Mouse (Mus musculus) lung, postnatal 36 days (tissue): ENCODE results near the gene Retreg2.

Experiments
- DNase-seq: peaks from one replicate; pipeline ENCODE4 v3.0.0; 2022; ENCODE audit warnings: mixed read lengths

Retreg2 gene

GRCm38 (mm10) chr1:75168472-75169464 lies 26.2 kb downstream of the Retreg2 start, which contains the start of gene Zfand2b:
Gene Zfand2b, plus strand, starts transcription at chr1:75168646.
- peak; percentile 99 for DNase-seq

DNA sequence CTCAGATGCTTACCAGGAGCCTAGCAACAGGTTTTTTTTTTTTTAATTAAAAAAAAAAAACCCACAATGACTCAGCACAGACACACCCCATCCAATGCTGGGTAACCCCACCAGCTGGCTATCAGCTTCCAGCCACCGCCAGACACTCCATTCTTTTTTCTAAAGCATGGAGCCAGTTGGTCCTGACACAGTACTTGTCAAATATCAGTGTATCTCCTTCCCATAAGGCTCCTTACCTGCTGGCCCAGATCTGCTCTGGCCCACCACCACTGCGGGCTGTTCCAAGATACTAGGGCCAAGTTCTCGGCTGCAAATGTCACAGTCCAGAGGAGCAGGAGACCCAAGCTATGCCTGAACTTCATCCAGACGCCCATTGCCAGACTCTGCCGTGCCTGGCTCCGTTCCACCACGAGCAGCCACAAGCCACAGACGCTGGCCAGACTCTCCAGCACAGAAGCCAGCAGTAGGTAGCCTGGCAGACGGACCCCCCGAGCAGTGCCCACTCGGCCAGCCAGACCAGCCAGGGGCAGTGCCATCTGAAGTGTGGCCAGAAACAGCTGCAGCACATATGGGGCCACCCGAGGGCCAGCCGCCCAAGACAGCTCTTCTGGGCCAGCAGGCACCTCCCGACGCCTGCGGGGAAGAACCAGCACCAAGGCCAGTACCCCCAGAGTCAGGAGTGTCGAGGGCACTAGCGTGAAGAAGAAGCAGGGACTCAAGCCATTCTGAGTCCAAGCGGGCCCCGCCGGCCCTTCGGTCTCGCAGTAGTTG lies 36.9 kb downstream of the Retreg2 start:
- DNase-seq = peak; percentile 23

- peak; percentile 96 for DNase-seq
Measured at GRCm38 (mm10) chr1:75180105-75180590, 37.6 kb downstream of the Retreg2 start, which contains the start of gene Abcb6. Gene Abcb6, minus strand, starts transcription at chr1:75180392.

DNA sequence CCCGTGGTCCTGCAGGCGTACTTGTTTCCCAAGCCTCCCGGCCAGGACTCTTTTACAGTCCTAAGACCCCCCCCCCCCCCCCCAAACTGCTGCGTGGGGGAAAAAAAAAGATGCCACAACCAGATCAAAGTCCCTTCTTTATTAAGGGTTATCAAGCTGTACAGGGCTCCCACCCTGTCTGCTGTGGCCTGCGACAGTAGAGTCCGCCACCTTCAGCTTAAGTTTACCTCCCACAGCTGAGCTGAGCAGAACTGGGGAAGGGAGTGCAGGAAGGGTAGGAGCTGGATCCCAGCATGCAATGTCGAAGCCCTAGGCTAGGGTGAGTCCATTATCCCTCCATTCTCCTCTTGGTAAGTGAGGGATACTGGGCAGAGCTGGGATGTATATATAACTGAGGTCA lies 38.2 kb downstream of the Retreg2 start:
- no peak for DNase-seq

DNA sequence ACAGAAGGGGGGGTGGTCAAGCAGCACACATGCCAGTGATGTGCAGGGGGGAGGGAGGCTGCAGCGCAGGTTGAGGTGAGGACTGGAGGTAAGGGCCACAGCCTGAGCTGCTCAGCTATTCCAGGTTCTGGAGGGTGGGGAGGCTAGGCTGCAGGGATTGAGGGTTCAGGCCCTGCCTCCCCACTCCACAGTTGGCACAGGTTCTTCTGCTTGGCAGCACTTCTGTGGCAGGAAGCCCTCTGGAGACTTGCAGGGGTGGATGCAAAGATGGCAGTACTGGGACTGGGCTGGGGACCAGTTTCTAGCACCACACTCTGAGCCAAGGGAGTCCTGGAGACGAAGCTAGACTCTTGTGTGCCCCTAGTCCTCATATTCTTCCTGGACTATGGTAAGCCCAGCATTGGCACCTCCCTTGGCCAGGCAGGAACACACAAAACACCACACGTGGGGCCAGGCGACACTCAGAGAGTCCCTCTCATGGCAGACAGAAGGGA lies 38.8 kb downstream of the Retreg2 start:
- no peak for DNase-seq

- DNase-seq = no peak
Measured at GRCm38 (mm10) chr1:75182160-75182559, 39.6 kb downstream of the Retreg2 start.

GRCm38 (mm10) chr1:75185495-75185894 lies 42.9 kb downstream of the Retreg2 start:
- no peak for DNase-seq

- DNase-seq = no peak
Measured at GRCm38 (mm10) chr1:75187126-75187525, 44.5 kb downstream of the Retreg2 start.

DNA sequence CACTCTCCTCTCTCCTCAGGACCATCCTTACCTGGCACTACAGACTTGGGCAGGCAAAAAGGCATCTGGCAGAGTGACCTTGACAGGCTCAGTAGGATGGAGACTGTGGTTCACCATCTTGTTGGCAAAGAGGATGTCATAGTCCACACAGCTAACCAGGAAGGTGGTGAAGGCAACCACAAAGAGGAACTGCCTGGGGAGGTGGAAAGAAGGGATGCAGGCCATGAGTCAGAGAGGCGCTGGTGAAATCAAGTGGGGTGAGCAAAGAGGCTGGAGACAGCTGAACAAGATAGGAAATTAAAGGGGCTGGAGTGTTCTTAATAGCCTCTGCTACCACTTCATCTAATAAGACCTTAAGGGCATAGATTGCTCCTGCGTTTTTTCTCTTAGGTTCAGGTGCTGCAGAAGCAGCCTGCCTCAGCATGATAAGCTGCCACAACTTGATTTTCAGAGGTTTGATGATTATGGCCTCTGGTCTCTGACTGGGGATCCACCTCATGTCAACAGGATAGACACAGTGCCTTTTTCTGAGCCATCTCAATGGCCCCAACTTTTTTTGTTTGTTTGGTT lies 45.4 kb downstream of the Retreg2 start:
- peak; percentile 47 for DNase-seq

DNA sequence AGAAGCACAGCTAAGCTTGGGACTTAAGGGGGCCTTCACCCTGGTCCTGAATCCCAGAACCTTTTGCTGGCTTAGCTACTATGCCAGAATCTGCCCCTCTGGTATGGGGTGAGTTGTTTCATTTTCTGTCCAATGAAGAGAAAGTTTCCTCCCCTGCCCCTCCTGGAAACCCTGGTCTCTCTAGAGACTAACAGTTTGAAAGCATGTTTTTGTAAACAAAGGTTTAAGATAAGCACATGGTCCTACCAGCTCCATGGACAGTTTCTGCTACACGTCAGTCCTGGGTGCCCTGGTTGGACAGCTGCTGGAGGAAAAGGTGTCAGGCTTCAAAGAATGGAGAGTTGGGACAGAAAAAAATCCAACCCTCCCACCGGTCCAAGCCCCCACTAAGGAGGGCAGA lies 48.0 kb downstream of the Retreg2 start:
- DNase-seq = no peak

- no peak for DNase-seq
Measured at GRCm38 (mm10) chr1:75191258-75191621, 48.7 kb downstream of the Retreg2 start.

- DNase-seq = peak; percentile 99
Measured at GRCm38 (mm10) chr1:75191622-75192402, 49.2 kb downstream of the Retreg2 start, which contains the start of the genes Ankzf1 and Atg9a. Gene Ankzf1, plus strand, starts transcription at chr1:75192151. Gene Atg9a, minus strand, starts transcription at chr1:75192196.

GRCm38 (mm10) chr1:75192452-75192851 lies 49.9 kb downstream of the Retreg2 start:
- peak; percentile 75 for DNase-seq
